Mouse (Mus musculus): ENCODE results near the gene Gcc2. TPM values are rescaled to one million over a fixed set of nuclear protein-coding genes. Genes with fewer than 3 reads are reported as not detected.
"Not testable (repeated sequence)": the region's sequence is repeated elsewhere in the genome, so short reads cannot be mapped to it uniquely, and the experiment has no call there.

The Gcc2 gene
- total RNA-seq, 4 experiments from 2014 or later: 23.7 to 39.7 (median 29.2) TPM

DNA sequence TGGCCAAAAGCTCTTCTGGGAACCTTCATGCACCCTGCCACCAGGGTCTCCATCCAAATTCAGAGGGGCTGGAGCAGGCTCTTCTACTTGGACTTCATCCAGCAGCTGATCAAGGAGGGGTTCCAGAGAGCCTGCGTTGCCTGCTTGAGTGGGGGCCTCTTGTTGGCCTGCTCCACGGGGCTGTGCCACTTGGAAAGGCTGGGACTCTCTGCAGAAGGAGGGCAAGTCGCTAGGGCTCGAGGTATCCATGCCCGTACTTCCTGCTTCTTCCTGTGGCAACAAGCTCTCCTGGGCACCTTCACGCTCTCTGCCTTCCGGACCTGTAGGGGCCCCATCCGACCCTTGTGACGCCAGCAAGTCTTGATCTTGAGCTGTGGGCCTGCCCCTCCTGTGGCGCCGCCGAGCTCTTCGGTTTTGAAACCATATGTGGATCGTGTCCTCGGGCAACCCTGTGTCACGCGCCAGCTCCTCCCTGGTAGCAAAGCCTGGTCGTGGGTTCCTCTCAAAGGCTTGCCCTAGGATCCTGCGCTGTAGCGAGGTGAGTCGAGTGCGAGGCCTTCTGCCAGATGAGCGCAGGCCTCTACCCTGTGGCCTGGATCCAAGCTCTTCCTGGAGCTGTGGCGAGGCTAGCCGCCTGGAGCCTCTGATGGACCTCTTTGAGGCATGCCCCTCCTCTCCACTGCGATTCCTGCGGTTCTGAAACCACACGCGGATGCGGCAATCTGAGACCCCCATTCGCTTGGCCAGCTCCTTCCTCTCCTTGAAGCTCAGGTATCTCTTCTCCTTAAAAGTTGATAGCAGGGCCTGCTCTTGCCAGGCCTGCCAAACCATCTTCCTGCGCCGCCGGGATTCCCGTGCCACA, 23.3 kb upstream of the Gcc2 start:
- peak; percentile 84 to 86 for DNase-seq (ENCODE audit: low spot score in 2 of 2)

DNA sequence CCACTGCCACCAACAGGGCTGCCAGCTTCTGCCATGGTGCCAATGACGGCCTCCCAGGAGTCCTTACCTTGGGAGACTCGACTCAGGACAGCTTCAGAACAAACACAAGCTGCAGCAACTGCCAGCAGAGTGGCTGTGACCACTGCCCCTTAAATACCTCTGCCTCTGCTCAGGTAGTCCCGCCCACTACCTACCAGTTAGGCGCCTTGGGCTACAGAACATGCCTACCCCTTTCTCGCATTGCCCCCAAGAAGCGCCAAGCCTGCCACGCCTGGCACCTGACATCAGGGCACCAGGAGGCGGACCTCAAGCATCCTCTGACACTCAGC, 22.7 kb upstream of the Gcc2 start, which contains the start of gene Duxf3:
Duxf3 (minus strand) TSS at position 35 of the 329 bp plus-strand sequence.
- not testable (repeated sequence) for DNase-seq (ENCODE audit: low spot score in 2 of 2)

DNA sequence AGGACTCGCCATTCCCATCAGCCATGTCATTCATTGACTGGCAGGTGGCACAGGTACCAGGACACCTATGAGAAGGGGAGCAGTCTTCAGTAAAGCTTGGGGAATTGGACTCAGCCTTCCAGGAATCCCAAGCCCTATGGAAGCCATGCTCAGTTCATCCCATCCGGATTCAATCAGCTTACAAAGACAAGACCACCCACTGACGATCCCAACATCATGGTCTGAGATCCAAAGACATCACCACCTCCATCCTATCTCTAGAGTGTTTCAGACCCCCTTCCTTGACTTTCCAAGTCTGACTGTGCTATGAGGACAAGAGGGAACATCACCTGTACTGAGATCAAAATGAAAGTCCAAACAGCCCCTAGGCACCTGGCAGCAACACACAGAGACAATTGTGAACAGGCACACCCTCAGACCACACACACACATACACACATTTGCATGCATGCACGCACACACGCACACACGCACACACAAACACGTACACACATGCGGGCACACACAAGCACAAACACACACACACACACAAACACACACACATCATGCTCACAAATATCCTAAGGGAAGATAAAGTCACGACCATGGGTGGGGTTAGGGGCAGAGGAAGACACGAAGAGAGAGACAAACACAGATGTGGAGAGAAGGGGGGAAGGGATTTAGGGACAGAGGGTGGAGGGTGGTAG, 22.1 kb upstream of the Gcc2 start:
- DNase-seq (ENCODE audit: low spot score in 2 of 2): peak; percentile 57 to 70

DNA sequence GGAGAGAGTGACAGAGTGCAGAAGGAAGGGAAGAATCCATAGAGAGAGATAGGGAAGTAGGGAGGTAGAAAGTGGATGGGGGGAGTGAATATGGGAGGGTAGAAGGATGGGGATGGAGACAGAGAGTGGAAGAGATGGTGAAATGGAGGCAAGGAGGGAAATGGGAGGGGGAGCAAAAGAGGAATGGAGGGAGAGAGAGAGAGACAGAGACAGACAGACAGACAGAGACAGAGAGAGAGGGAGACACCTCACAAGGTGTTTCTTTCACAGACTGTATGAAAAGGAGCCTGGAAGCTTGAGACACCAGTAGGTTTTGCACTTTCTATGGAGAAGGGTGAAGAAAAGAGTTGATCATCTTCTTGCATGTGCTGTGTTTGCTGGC, 21.6 kb upstream of the Gcc2 start:
- not testable (repeated sequence) for DNase-seq (ENCODE audit: low spot score in 2 of 2)

DNA sequence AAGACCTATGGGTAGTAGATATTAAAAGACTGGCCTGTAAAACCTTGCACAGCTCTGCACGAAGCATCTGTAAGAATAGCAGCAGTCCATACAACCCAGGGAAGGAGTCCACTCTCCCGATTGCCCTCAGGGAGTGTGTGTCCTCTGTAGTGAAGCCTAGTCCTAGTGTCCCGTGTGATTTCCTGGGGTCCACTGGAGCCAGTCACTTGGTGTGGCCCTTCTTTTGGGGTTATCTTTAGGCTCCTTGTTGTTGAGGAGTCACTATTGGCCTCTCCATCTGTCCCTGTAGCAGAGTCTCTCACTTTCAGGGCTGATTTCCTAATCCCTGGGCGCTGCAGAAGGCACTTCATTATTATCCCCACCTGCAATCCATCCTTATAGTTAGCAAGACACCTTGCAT, 20.3 kb upstream of the Gcc2 start:
- peak; percentile 44 to 52 for DNase-seq (ENCODE audit: low spot score in 2 of 2)

DNA sequence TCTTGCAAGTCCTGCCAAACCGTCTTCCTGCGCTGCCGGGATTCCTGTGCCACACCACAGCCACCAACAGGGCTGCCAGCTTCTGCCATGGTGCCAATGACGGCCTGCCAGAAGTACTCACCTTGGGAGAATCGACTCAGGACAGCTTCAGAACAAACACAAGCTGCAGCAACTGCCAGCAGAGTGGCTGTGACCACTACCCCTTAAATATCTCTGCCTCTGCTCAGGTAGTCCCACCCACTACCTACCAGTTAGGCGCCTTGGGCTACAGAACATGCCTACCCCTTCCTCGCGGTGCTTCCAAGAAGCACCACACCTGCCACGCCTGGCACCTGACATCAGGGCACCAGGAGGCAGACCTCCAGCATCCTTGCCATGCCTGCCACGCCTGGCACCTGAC, 18.7 kb upstream of the Gcc2 start, which contains the start of gene Gm4981:
Gm4981 (minus strand) TSS at position 89 of the 400 bp plus-strand sequence.
- DNase-seq (ENCODE audit: low spot score in 2 of 2): no peak

DNA sequence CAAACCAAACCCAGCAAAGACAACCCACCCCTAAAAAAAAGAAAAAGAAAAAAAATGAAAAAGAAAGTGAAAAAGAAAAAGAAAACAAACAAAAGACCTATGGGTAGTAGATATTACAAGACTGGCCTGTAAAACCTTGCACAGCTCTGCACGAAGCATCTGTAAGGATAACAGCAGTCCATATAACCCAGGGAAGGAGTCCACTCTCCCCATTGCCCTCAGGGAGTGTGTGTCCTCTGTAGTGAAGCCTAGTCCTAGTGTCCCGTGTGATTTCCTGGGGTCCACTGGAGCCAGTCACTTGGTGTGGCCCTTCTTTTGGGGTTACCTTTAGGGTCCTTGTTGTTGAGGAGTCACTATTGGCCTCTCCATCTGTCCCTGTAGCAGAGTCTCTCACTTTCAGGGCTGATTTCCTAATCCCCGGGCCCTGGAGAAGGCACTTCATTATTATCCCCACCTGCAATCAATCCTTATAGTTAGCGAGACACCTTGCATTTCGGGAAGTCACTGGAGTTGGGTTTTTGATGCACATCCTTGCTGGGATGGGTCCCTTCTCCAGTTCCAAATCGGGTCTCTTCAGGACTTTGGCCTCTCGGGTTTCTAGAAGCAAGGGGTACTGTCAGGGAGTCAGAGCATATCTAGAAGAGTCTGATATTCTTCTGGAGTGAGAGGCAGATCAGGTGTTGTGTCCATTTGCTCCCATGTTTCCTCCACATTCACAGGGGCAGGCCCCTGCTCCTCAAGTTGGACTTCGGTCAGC, 16.1 kb upstream of the Gcc2 start:
- DNase-seq (ENCODE audit: low spot score in 2 of 2): peak; percentile 68 to 76

DNA sequence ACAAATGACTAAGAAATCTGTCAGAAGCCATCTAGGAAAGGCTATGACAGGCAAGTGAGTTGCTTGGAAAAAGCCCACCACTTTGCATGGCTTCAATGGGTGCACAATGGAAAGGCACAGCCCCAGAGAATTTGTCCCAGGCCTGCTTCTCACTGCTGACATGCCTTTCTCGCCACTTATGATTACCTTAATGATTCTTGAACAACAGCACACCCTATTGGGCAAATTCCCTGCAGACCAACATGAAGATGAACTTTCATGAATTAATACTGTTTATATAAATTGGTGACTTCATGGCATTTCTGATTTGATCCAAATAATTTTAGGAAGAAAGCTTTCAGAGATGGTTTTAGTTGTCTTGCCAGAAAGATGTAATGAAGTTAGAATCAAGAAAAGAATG, 5.8 kb upstream of the Gcc2 start:
- DNase-seq (ENCODE audit: low spot score in 2 of 2): no peak

DNA sequence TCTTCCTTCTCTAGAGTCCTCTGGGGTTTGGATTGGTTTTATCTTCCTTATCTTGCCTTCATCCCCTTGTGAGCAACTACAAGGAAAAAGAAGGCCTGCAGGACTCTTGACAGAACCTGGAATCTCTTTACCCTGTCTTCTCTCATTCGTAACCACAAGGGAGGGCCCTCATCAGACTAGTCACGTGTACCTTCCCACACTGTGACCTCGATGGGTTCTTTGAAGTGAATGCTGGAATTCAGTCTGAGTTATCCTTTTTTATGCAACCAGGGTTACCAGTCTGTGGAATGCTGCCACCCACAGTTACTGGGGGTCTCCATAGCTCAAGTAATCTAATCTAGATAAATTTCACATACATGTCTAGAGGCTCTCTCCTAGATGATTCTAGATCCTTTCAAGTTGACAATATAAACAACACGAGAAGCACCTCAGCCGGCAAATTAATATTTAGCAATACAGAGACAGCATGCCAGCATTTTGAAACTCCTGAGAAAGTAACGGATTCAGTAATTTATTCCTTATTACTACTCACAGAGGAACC, 592 bp upstream of the Gcc2 start:
- no peak for DNase-seq (ENCODE audit: low spot score in 2 of 2)

DNA sequence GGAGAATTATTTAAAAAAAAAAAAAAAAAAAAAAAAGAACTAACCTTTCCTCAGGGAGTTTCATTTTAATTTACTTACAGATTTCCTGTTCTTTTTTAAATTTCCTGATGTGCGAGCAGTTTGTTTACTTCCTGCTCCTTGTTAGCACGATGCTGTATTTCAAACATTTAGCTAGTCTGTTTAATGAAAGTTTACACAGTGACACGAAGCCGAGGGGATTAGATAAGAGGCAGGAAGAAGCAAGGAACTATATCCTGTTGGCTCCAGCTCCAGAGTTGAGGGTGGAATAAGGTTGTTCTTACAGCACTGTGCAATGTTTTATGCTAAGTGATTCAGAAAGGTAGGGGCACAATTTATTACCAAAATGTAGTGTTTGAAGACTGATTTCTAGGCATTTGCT, 657 bp downstream of the Gcc2 start:
- DNase-seq (ENCODE audit: low spot score in 2 of 2): no peak

DNA sequence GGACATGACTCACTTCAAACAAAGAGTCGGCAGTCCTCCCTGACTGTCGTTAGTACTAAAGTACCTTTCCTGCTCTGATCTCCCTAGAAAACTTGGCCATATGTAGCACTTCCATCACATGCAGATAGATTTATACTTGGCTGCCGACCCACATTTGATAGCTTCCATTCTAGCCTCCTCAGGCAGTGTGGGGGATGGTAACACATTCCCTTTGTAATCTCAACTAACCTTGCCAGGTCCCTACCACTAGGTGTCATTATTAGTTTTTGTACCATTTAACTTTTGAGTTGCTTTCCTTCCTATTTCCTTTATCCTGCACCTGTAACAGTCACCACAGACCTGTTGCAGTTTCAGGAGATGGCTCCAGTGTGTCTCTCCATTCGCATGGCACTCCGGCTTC, 3.2 kb downstream of the Gcc2 start:
- DNase-seq (ENCODE audit: low spot score in 2 of 2): no peak

DNA sequence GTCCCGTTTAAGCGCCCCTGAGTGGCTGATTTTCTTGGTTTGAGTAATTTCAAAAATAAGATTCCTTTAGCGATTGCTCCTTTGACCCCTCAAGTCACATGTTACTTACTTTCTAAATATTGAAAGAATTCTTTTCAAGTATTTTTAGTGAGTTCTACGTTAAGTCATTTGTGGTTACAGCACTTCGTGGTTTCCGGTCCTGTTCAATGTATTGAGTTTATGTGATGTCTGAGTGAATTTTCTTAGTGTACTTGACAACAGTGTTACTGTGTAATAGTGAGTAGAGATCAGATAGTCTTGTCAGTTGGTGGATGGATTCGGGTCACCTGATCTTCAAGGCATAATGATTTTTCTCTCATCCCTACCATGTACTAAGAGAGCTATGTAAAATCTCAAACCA, 26.9 kb downstream of the Gcc2 start:
- DNase-seq (ENCODE audit: low spot score in 2 of 2): no peak

DNA sequence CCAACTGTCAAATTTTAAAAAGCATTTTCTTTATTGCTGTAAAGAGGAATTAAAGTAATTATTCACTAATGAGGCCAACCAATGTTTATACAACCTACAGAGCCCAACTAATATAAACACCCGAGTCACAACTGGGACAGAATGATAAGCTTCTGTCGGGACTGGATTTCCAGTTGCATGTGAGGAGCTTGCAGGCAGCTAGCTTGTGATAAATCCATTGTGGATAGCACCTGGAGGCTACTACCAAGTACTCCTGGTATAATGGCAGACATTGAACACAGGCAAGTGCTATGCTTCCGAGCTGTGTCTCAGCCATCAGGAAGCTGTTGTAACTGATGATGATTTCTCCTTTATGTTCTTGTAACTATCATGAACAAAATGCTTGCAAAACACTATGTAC, 35.4 kb downstream of the Gcc2 start:
- DNase-seq (ENCODE audit: low spot score in 2 of 2): no peak

DNA sequence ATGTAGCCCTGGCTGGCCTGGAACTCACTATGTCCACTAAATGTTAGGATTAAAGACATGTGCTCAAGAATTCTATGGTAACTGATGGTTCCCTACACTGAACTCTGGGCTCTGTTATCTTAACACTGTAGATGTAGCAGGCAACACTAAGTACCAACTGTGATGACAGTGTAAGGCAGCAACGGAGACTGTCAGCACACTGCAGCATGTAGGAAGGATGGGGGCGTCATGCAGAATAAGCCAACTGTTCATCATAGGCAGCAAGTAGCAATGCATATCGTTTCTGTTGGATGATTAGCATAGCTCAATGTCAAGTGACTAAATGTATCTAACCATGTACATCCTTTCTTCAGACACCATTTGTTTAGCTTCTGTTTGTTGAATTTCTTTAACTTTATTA, 38.9 kb downstream of the Gcc2 start:
- DNase-seq (ENCODE audit: low spot score in 2 of 2): no peak

DNA sequence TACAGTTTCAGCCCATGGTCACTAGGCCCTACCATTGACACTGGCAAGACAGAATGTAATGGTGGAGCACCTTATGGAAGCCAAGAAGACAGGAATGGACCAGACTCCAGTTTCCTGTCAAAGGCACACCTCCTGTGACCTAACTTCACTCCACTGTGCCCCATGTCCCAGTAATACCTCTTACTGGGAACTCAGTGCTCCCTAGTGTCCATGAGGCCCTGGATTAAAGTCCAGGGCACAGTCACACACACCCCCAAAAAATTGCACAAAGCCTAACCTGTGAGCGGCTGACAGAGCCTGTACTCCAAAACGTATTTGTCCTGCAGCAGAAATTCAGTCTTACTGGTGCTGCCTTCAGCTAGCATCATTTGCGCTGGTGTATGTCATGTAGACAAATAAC, 40.3 kb downstream of the Gcc2 start:
- DNase-seq (ENCODE audit: low spot score in 2 of 2): no peak

DNA sequence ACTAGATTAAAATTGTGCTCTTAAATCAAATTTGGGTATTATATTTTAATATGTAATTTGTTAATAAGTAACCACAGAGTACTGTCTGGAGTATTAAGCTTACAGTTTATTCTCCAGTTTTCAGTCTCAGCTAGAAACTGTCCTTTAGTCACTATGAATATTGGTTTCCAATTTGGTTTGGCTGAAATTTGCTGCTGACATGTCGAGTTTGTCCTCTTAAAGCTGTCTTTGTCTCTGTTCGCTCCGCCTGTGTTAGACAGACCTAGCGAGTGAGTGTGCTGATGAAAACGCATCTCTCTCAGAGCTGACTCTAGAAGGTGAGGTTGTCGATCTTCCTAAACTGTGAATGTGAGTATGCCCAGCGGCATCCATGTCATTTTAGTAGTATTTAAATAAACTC, 49.7 kb downstream of the Gcc2 start:
- DNase-seq (ENCODE audit: low spot score in 2 of 2): no peak

DNA sequence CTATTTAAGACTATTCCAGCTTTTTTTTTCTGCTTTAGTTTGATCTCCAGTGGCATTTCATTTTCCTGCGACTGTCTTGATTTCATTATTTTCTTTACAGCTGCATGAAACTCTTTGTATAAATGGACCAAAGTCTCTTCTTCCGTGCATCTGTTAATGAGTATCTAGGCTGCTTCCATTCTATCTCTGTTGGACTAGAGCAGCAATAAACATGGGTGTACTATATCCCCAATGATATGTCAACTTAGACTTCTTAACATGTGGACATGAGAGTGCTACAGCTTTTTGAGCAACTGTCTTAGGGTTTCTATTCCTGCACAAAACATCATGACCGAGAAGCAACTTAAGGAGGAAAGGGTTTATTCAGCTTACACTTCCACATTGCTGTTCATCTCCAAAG, 51.6 kb downstream of the Gcc2 start:
- no peak for DNase-seq (ENCODE audit: low spot score in 2 of 2)

DNA sequence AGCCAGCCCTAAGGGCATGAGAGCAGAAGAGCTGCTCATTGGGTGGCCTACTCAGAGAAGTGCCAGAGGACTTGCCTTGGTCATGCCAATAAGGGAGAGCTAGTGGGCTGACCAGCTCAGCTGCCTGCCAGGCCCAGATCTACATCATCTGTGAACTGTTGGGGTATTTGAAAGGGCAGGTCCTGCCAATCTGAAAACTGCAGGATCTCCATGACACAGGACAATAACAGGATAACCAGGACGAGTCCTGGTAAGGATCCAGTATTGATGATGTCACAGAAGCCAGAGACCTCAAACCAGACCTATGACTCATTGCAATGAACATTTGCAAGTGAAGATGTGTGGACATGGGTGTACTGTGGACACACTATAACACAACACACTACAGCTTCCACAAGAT, 55.5 kb downstream of the Gcc2 start:
- no peak for DNase-seq (ENCODE audit: low spot score in 2 of 2)

DNA sequence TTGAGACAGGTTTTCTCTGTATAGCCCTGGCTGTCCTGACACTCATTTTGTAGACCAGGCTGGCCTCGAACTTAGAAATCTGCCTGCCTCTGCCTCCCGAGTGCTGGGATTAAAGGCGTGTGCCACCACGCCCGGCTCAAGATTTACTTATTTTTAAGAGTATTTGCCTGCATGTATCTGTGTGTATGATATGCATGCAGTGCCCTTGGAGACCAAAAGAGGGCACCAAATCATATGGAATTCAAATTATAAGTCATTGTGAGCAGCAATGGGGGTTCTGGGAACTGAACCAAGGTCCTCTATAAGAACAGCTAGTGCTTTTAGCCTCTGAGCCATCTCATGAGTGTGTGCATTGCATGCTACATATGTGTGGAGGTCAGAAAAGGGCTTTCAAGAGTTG, 57.6 kb downstream of the Gcc2 start:
- DNase-seq (ENCODE audit: low spot score in 2 of 2): no peak

DNA sequence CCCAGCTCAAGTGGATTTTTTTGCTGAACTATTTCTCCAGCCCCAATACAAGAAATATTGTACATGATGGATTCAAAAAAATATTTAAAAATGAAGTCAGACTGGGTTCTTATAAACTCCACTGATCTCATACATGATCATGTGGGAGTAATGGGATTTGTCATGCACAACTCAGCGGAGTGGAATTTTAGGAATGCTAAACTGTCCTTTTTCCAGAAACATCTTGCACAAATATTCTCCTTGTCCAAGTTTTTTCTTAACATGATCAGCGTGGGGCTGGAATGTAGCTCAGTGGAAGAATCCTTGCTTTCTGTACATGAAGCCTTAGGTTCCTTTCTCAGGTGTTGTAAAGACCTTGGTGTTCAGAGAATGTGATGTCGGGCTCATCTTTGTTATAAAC, 65.6 kb downstream of the Gcc2 start:
- DNase-seq (ENCODE audit: low spot score in 2 of 2): no peak

DNA sequence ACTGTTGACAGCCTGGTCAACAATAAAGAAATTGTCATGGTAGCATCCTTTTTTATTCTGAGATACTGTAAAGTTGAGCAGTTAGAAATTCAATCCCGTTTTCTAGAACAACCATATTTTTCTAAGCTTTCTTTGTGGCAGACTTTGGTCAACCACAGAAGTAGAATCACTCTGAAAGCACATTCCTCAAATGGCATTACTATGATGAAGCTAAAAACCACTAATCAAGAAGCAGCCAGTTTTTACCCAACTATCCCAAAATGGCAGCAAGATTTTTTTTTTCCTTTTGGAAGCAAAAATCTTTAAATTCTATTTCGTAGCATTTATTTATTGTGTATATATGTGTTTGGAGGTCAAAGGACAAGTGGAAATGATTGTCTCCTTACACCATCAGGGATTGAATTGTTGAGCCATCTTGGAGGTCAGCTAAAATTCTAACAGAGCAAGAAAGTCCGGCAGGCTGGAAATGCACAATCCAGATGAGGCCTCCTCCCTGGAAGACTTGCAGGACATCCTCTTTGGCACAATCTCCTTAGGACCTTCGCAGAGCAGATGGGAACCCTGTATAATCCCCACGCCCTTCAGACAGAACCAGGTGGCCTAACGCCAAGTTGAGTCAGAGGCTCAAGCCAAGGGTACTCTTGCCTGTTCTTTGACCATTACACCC, 67.2 kb downstream of the Gcc2 start:
- DNase-seq (ENCODE audit: low spot score in 2 of 2): no peak

Data from gastrocnemius, adult 8-10 months (tissue).